ENCODE assay signal across 16 mouse cellular contexts in genomic region chr8:118101346-118101745, GRCm38 (mm10).
"Had no signal": no experiment of that assay in that cellular context is flagged by ENCODE, and none has a peak within 500 bp of the region (broad histone marks: within the 10 kb centered on the region; RNA-seq: fewer than 3 reads in every experiment).

No protein-coding gene starts in this region.

- DNase-seq: right cerebral cortex, adult 18-20 months; right cerebral cortex, postnatal 14 days; right cerebral cortex, postnatal 25 days; right cerebral cortex, postnatal 4 days; spleen, adult 18-20 months; thymus, adult 18-20 months; thymus, adult 2 months; thymus, postnatal 14 days; thymus, postnatal 25 days; thymus, postnatal 36 days; thymus, postnatal 4 days had no signal

- H3K4me3 ChIP-seq: neural tube, embryonic 12.5 days; neural tube, embryonic 13.5 days; neural tube, embryonic 15.5 days; stomach, embryonic 15.5 days had no signal

- H3K36me3 ChIP-seq: neural tube, embryonic 12.5 days; neural tube, embryonic 13.5 days; neural tube, embryonic 15.5 days; stomach, embryonic 15.5 days had no signal

- H3K4me2 ChIP-seq: neural tube, embryonic 12.5 days; neural tube, embryonic 13.5 days; neural tube, embryonic 15.5 days; stomach, embryonic 15.5 days had no signal

- H3K4me1 ChIP-seq: stomach, embryonic 15.5 days had no signal

- H3K27ac ChIP-seq: neural tube, embryonic 12.5 days; neural tube, embryonic 13.5 days; neural tube, embryonic 15.5 days; stomach, embryonic 15.5 days; stomach, postnatal 0 days had no signal

- H3K9ac ChIP-seq: neural tube, embryonic 12.5 days; neural tube, embryonic 13.5 days; neural tube, embryonic 15.5 days; stomach, embryonic 15.5 days had no signal

- H3K27me3 ChIP-seq: neural tube, embryonic 12.5 days; neural tube, embryonic 13.5 days; neural tube, embryonic 15.5 days; stomach, embryonic 15.5 days had no signal

- H3K9me3 ChIP-seq: neural tube, embryonic 12.5 days; neural tube, embryonic 13.5 days; neural tube, embryonic 15.5 days; stomach, embryonic 15.5 days had no signal
